In genomic region chr7:140032366-140032765, GRCm38 (mm10) we compare ENCODE assay signal across 42 mouse cellular contexts. TPM values are rescaled to one million over a fixed set of nuclear protein-coding genes. Genes with fewer than 3 reads are reported as not detected.
"Had no signal": no experiment of that assay in that cellular context is flagged by ENCODE, and none has a peak within 500 bp of the region (broad histone marks: within the 10 kb centered on the region; RNA-seq: fewer than 3 reads in every experiment).

No protein-coding gene starts in this region.

- H3K27me3 ChIP-seq: limb, embryonic 12.5 days; limb, embryonic 13.5 days; limb, embryonic 15.5 days; liver, embryonic 12.5 days; liver, embryonic 13.5 days; liver, embryonic 15.5 days; lung, embryonic 15.5 days; megakaryocyte, embryonic 14.5 days; midbrain, embryonic 15.5 days; neural tube, embryonic 12.5 days; neural tube, embryonic 13.5 days had no signal

- DNase-seq: left cerebral cortex, postnatal 4 days; liver; liver, embryonic 13.5 days; liver, postnatal 0 days; lung, adult 18-20 months; lung, adult 2 months; lung, embryonic 14.5 days; lung, postnatal 10 days; lung, postnatal 14 days; lung, postnatal 36 days; lung, postnatal 4 days; midbrain, embryonic 14.5 days had no signal

- H3K9ac ChIP-seq: limb, embryonic 12.5 days; limb, embryonic 13.5 days; limb, embryonic 15.5 days; liver, embryonic 12.5 days; liver, embryonic 13.5 days; liver, embryonic 14.5 days; liver, embryonic 15.5 days; liver, postnatal 0 days; lung, embryonic 14.5 days; lung, embryonic 15.5 days; midbrain, embryonic 12.5 days; midbrain, embryonic 13.5 days; midbrain, embryonic 15.5 days; neural tube, embryonic 12.5 days; neural tube, embryonic 13.5 days had no signal

- H3K27ac ChIP-seq: limb, embryonic 10.5 days; limb, embryonic 12.5 days; limb, embryonic 13.5 days; limb, embryonic 15.5 days; liver, embryonic 12.5 days; liver, embryonic 13.5 days; liver, embryonic 14.5 days; liver, embryonic 15.5 days; lung, embryonic 15.5 days; macrophage; midbrain, embryonic 10.5 days; midbrain, embryonic 12.5 days; midbrain, embryonic 13.5 days; midbrain, embryonic 15.5 days; neural tube, embryonic 12.5 days; neural tube, embryonic 13.5 days had no signal

- H3K9me3 ChIP-seq: limb, embryonic 10.5 days; limb, embryonic 12.5 days; limb, embryonic 13.5 days; limb, embryonic 15.5 days; liver, embryonic 15.5 days; lung, embryonic 15.5 days; midbrain, embryonic 10.5 days; midbrain, embryonic 12.5 days; midbrain, embryonic 13.5 days; midbrain, embryonic 15.5 days; neural tube, embryonic 12.5 days; neural tube, embryonic 13.5 days had no signal

- H3K4me2 ChIP-seq: limb, embryonic 12.5 days; limb, embryonic 13.5 days; limb, embryonic 15.5 days; liver, embryonic 11.5 days; liver, embryonic 12.5 days; liver, embryonic 13.5 days; liver, embryonic 15.5 days; lung, embryonic 14.5 days; lung, embryonic 15.5 days; midbrain, embryonic 11.5 days; midbrain, embryonic 12.5 days; midbrain, embryonic 13.5 days; midbrain, embryonic 15.5 days; neural tube, embryonic 12.5 days; neural tube, embryonic 13.5 days had no signal

- ATAC-seq: liver, embryonic 12.5 days; liver, postnatal 0 days; lung, postnatal 0 days; midbrain, embryonic 13.5 days; midbrain, embryonic 15.5 days; midbrain, embryonic 16.5 days had no signal

- H3K4me3 ChIP-seq: limb, embryonic 10.5 days; limb, embryonic 12.5 days; limb, embryonic 13.5 days; limb, embryonic 15.5 days; liver, embryonic 12.5 days; liver, embryonic 13.5 days; liver, embryonic 15.5 days; lung, embryonic 15.5 days; megakaryocyte, embryonic 14.5 days; midbrain, embryonic 10.5 days; midbrain, embryonic 12.5 days; midbrain, embryonic 13.5 days; midbrain, embryonic 15.5 days; myocyte; neural tube, embryonic 12.5 days; neural tube, embryonic 13.5 days had no signal

RNA-seq across cellular contexts. Expression of gene Msx3, which starts 16.5 kb away (rescaled TPM):
- total RNA-seq: liver, adult 2 months; megakaryocyte progenitor cell, adult 5-6 weeks; megakaryocyte, adult 5-6 weeks; megakaryocyte-erythroid progenitor cell, adult 5-6 weeks; monocyte, adult 5-6 weeks had no signal
- polyA plus RNA-seq: limb, embryonic 10.5 days; limb, embryonic 11.5 days; limb, embryonic 13.5 days; limb, embryonic 14.5 days; limb, embryonic 15.5 days; liver, adult 2 months; liver, embryonic 12.5 days; liver, embryonic 13.5 days; liver, embryonic 14.5 days; liver, embryonic 15.5 days; liver, embryonic 16.5 days; liver, postnatal 0 days; lung, adult 2 months; lung, embryonic 14.5 days; lung, embryonic 15.5 days; lung, embryonic 16.5 days; lung, postnatal 0 days; macrophage had no signal

RNA-seq across cellular contexts. Expression of gene Caly, which starts 50.0 kb away (rescaled TPM):
- total RNA-seq: liver, adult 2 months; megakaryocyte progenitor cell, adult 5-6 weeks; megakaryocyte, adult 5-6 weeks; megakaryocyte-erythroid progenitor cell, adult 5-6 weeks; monocyte, adult 5-6 weeks had no signal
- polyA plus RNA-seq: liver, embryonic 14.5 days; liver, embryonic 15.5 days; liver, embryonic 16.5 days; lung, embryonic 14.5 days; macrophage; myocyte had no signal
